Mouse (Mus musculus): ENCODE results near the gene Gm10300.

DNA sequence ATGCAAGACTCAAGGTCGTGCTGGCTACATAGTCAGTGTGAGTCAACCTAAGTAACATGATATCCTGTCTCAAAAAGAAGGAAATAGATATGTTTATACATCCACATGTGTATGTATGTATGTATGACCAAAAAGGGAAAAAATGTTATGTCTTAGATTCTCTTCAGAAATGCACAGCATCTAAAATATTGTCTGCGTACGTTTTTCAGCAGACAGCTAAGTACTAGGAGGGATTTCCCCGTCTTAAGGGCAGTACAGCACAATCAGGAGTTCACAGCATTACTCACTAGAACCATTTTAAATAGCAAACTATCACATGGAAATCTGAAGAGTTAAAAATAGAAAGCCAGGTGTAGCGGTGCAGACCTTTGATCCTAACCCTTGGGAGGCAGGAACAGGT lies 37.4 kb upstream of the Gm10300 start:
- TF ChIP-seq CTCF (IDR thresholded peaks at IDR 0.05; ENCODE audit: borderline replicate concordance, insufficient read depth, low read depth, low read length) = no peak
- no peak for TF ChIP-seq POLR2A (IDR thresholded peaks at IDR 0.05; ENCODE audit: borderline replicate concordance, insufficient read depth, low read length)

All from cerebellum, adult 2 months (tissue).